Mouse (Mus musculus) adrenal gland, postnatal 10 days (tissue): Measurements from ENCODE around the gene 4833427G06Rik. TPM values are rescaled to one million over a fixed set of nuclear protein-coding genes. Genes with fewer than 3 reads are reported as not detected.
"Not testable (repeated sequence)": the region's sequence is repeated elsewhere in the genome, so short reads cannot be mapped to it uniquely, and the experiment has no call there.

Experiments
- DNase-seq: peaks from one replicate; pipeline ENCODE4 v3.0.0; 2021; ENCODE audit warnings: mixed read lengths
- long read RNA-seq, 2 experiments: library from polyadenylated mRNA; stranded (forward); transcript quantifications; one replicate each; pipeline ENCODE4 v2.0.0; 2021
- total RNA-seq, 2 experiments: library from RNA; stranded (reverse); gene quantifications; 2 replicates each; pipeline ENCODE4 v1.2.3; 2021

Gene 4833427G06Rik
- not detected for total RNA-seq
- long read RNA-seq, experiment 1: 0 reads
- long read RNA-seq, experiment 2: 0 reads

GRCm38 (mm10) chr9:51101756-51102425, at the start of gene 4833427G06Rik:
Gene 4833427G06Rik, minus strand, starts transcription at chr9:51102078.
- DNase-seq: peak; percentile 77

- no peak for DNase-seq
Observed at GRCm38 (mm10) chr9:51147294-51147693, 45.4 kb upstream of the 4833427G06Rik start.

- no peak for DNase-seq
Observed at GRCm38 (mm10) chr9:51146496-51146895, 44.6 kb upstream of the 4833427G06Rik start.

- DNase-seq: no peak
Observed at GRCm38 (mm10) chr9:51144218-51144617, 42.3 kb upstream of the 4833427G06Rik start.

GRCm38 (mm10) chr9:51143437-51143836, 41.6 kb upstream of the 4833427G06Rik start:
- no peak for DNase-seq

- no peak for DNase-seq
Observed at GRCm38 (mm10) chr9:51140711-51141110, 38.8 kb upstream of the 4833427G06Rik start.

GRCm38 (mm10) chr9:51139401-51139800, 37.5 kb upstream of the 4833427G06Rik start:
- not testable (repeated sequence) for DNase-seq

GRCm38 (mm10) chr9:51138301-51138700, 36.4 kb upstream of the 4833427G06Rik start:
- DNase-seq: no peak

- no peak for DNase-seq
Observed at GRCm38 (mm10) chr9:51137836-51138235, 36.0 kb upstream of the 4833427G06Rik start.

- DNase-seq: no peak
Observed at GRCm38 (mm10) chr9:51137432-51137831, 35.6 kb upstream of the 4833427G06Rik start.

- peak; percentile 58 for DNase-seq
Observed at GRCm38 (mm10) chr9:51136985-51137384, 35.1 kb upstream of the 4833427G06Rik start.

GRCm38 (mm10) chr9:51114767-51115166, 12.9 kb upstream of the 4833427G06Rik start:
- DNase-seq: no peak

GRCm38 (mm10) chr9:51105751-51106150, 3.9 kb upstream of the 4833427G06Rik start:
- no peak for DNase-seq

- peak; percentile 78 for DNase-seq
Observed at GRCm38 (mm10) chr9:51103808-51104514, 2.1 kb upstream of the 4833427G06Rik start.

GRCm38 (mm10) chr9:51102963-51103807, 1.3 kb upstream of the 4833427G06Rik start:
- peak; percentile 79 for DNase-seq

- peak; percentile 54 for DNase-seq
Observed at GRCm38 (mm10) chr9:51096306-51096705, 5.6 kb downstream of the 4833427G06Rik start.

GRCm38 (mm10) chr9:51093697-51094096, 8.2 kb downstream of the 4833427G06Rik start:
- no peak for DNase-seq

GRCm38 (mm10) chr9:51081614-51082013, 20.3 kb downstream of the 4833427G06Rik start:
- no peak for DNase-seq

- DNase-seq: peak; percentile 84
Observed at GRCm38 (mm10) chr9:51076979-51077315, 24.9 kb downstream of the 4833427G06Rik start, which contains the start of gene Layn. Gene Layn, minus strand, starts transcription at chr9:51077094.

GRCm38 (mm10) chr9:51076300-51076978, 25.4 kb downstream of the 4833427G06Rik start:
- peak; percentile 21 for DNase-seq

- peak; percentile 17 for DNase-seq
Observed at GRCm38 (mm10) chr9:51075780-51076179, 26.1 kb downstream of the 4833427G06Rik start.

- peak; percentile 24 for DNase-seq
Observed at GRCm38 (mm10) chr9:51070801-51071200, 31.1 kb downstream of the 4833427G06Rik start.
